Mouse (Mus musculus) forebrain, embryonic 16.5 days (tissue): ENCODE measurements at regions not wholly inside any gene's neighbourhood (a gene's known extent, or its start where the extent isn't known, plus 50 kb on each side); places are given as distances from the start of the nearest gene placed in this dataset.

Experiments used
- ATAC-seq: fragments of 200-750 bp; cut with Nextera tagmentation; 2 replicates; pipeline ENCODE4 v1.8.0; 2017; ENCODE audit warnings: mild to moderate bottlenecking, moderate library complexity
- H3K27ac ChIP-seq: fragments of 300-500 bp; sonication (generic); 2 replicates; pipeline ENCODE4 v1.5.1; 2014; ENCODE audit warnings: low read length, control low read depth
- H3K27me3 ChIP-seq: fragments of 300-500 bp; sonication (generic); replicated peaks from 2 replicates; pipeline ENCODE4 v1.6.1; 2014; ENCODE audit warnings: low read length; ENCODE audit not compliant: control insufficient read depth, insufficient read depth
- H3K36me3 ChIP-seq: fragments of 300-500 bp; sonication (generic); 2 replicates; pipeline ENCODE4 v1.6.1; 2014; ENCODE audit not compliant: control insufficient read depth, insufficient read depth
- H3K4me1 ChIP-seq: fragments of 300-500 bp; sonication (generic); replicated peaks from 2 replicates; pipeline ENCODE4 v1.6.1; 2014; ENCODE audit warnings: low read length; ENCODE audit not compliant: control insufficient read depth, insufficient read depth
- H3K4me2 ChIP-seq: fragments of 300-500 bp; sonication (generic); 2 replicates; pipeline ENCODE4 v1.6.1; 2014; ENCODE audit warnings: mild to moderate bottlenecking, low read length, control low read depth
- H3K4me3 ChIP-seq: fragments of 300-500 bp; sonication (generic); replicated peaks from 2 replicates; pipeline ENCODE4 v1.5.1; 2014; ENCODE audit warnings: mild to moderate bottlenecking, low read length, control low read depth
- H3K9ac ChIP-seq: fragments of 300-500 bp; sonication (generic); replicated peaks from 2 replicates; pipeline ENCODE4 v1.6.1; 2014; ENCODE audit warnings: low read depth, low read length, control low read depth
- H3K9me3 ChIP-seq: fragments of 300-500 bp; sonication (generic); 2 replicates; pipeline ENCODE4 v1.6.1; 2016; ENCODE audit warnings: low read length; ENCODE audit not compliant: control insufficient read depth
- WGBS: fragments of 180-500 bp; shearing (Covaris S2); extraction: QIAGEN DNeasy Blood & Tissue Kit; methylation state at CpG from one replicate; pipeline ENCODE4 v1.1.7; 2014; 5-methylcytosine and 5-hydroxymethylcytosine counted together

GRCm38 (mm10) chr5:55416146-55416545, 1417.8 kb downstream of the Stim2 start:
- H3K4me3 ChIP-seq, result no peak overlapping the region
- WGBS, result 72% methylated on average over 5 of the region's 5 CpGs
- no peaks in the 10 kb centered on the region for H3K36me3 ChIP-seq
- no peak overlapping the region for H3K4me2 ChIP-seq
- H3K9me3 ChIP-seq, result no peaks in the 10 kb centered on the region
- H3K27ac ChIP-seq, result no peak overlapping the region
- no peak for ATAC-seq
- no peaks in the 10 kb centered on the region for H3K27me3 ChIP-seq
- H3K9ac ChIP-seq, result no peak overlapping the region
- H3K4me1 ChIP-seq, result no peaks in the 10 kb centered on the region

GRCm38 (mm10) chr5:55439158-55439557, 1440.9 kb downstream of the Stim2 start:
- no peaks in the 10 kb centered on the region for H3K9me3 ChIP-seq
- no peak overlapping the region for H3K9ac ChIP-seq
- H3K4me1 ChIP-seq, result no peaks in the 10 kb centered on the region
- no peak for ATAC-seq
- WGBS, result 88% methylated on average over 3 of the region's 3 CpGs
- no peaks in the 10 kb centered on the region for H3K36me3 ChIP-seq
- no peaks in the 10 kb centered on the region for H3K27me3 ChIP-seq
- no peak overlapping the region for H3K4me3 ChIP-seq
- H3K4me2 ChIP-seq, result no peak overlapping the region
- H3K27ac ChIP-seq, result no peak overlapping the region

GRCm38 (mm10) chr5:55449064-55449463, 1450.8 kb downstream of the Stim2 start:
- Histone ChIP-seq H3K27ac (no peak overlapping the region), H3K4me3 (no peak overlapping the region), H3K4me1 (no peaks in the 10 kb centered on the region), H3K9ac (no peak overlapping the region), H3K36me3 (no peaks in the 10 kb centered on the region), H3K27me3 (no peaks in the 10 kb centered on the region), H3K4me2 (no peak overlapping the region), H3K9me3 (no peaks in the 10 kb centered on the region)
- WGBS, result 89% methylated on average over 5 of the region's 5 CpGs
- ATAC-seq, result no peak
